Mouse (Mus musculus) right cerebral cortex, postnatal 25 days (tissue): ENCODE results near the gene Ccdc60.
"Not testable (repeated sequence)": the region's sequence is repeated elsewhere in the genome, so short reads cannot be mapped to it uniquely, and the experiment has no call there.

Source experiments
- DNase-seq: peaks from one replicate; pipeline ENCODE4 v3.0.0; 2022

Ccdc60 gene

DNA sequence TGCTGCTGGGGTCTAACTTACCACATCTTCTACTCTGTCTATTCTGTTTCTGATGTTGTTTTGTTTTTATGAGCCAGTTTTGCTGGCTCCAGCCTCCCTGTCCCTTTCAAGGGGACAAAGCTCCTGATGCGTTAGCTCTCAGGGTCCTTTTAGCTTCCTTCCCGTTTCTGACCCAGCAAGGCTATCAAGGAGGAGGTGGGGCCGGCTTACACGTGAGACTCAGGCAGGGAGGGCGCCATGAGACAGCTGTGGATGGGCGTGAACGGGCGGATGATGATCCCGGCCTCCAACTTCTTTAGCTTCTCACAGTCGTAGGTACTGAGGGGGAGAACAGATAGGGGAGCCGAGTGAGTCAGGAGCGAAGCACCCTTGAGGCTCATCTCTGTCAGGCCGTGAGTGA is 108.2 kb downstream of the Ccdc60 start:
- DNase-seq, result no peak

GRCm38 (mm10) chr5:116171721-116172120 is 117.1 kb downstream of the Ccdc60 start:
- DNase-seq, result no peak

DNA sequence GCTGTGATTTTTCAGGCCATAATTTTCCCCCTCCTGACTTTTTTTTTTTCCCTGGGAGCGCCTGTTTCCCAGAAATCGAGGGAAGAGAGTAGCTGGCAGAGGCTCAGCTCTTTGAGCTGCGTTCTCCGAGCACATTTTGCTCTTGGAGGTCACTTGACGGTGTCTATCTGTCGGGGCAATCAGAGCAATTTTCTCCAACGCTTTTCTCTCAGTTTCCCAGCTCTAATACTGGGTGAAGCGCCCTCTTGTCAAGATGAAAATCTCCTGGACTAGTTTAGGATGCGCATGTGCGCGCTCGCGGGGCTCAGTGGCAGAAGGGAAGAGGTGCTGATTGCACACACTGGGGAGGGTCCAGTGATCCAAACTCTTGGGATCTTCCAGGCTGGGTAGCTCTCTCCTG is 121.8 kb downstream of the Ccdc60 start:
- no peak for DNase-seq

- DNase-seq, result no peak
Observed at GRCm38 (mm10) chr5:116165203-116165888, 123.4 kb downstream of the Ccdc60 start.

GRCm38 (mm10) chr5:116154811-116155210 is 134.0 kb downstream of the Ccdc60 start:
- DNase-seq, result no peak

DNA sequence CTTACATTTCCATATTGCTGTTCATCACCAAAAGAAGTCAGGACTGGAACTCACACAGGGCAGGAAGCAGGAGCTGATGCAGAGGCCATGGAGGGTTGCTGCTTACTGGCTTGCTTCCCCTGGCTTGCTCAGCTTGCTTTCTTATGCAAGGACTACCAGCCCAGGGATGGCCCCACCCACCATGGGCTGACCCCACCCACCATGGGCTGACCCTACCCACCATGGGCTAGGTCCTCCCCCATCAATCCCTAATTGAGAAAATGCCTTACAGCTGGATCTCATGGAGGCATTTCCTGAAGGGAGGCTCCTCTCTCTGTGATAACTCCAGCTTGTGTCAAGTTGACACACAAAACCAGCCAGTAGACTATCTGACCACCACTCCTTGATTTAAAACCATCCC is 142.3 kb downstream of the Ccdc60 start:
- DNase-seq, result not testable (repeated sequence)

GRCm38 (mm10) chr5:116144711-116145110 is 144.1 kb downstream of the Ccdc60 start:
- DNase-seq, result no peak

DNA sequence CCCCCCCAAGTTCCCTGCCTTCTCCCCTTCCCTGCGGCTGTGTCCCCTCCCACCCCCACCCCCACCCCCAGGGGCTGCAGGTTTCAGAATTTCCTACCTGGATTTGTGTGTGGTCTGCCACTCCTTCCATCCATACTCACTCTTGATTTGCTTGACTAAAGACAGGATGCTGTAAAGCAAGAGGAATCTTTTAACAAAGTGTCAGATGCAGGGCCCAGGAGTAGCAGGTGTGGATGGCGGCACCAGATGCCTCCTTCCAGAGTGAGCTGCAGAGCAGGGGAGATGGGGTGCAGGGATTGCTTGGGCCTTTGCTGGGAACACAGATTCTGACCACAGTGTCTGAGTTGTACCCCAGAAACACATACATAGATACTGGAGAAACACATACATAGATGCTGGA is 148.1 kb downstream of the Ccdc60 start:
- no peak for DNase-seq

DNA sequence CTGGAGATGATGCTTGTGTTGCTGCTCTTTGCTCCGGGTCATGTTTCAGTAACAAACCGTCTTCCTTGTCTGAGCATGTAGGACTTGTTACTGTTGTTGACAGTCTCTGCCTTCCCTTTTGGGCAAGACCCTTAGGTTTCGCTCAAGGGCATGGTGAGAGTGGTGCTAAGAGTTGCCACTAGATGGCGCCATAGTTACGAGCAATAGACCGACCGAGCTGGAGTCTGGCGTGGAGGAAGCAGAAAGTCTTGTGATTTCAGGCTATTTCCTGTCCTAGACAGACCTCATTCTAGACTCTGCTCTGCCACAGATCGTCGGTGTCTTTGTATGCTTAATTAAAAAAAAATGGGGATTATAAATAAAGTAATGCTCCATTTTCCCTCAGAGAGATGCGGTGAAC is 165.4 kb downstream of the Ccdc60 start:
- peak; percentile 76 for DNase-seq

GRCm38 (mm10) chr5:116116567-116116966 is 172.2 kb downstream of the Ccdc60 start:
- no peak for DNase-seq

DNA sequence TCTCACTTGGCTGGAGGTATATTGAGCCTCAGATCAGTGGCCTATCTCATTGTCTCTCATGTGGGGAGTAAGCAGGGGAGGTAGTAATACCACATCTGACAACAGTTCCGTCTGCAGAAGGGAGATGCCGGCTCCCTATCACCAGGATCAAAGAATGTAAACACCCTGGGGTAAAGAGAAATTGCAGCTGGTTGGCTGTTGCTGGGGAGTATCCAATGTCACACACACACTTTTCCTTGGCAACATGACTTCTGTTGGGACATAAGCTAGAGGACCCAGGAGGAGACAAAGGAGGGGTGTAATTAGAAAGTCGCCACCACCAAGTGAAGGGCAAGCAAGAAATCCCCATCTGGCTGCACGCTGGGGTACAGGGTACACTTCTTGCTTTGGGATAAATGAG is 172.7 kb downstream of the Ccdc60 start:
- no peak for DNase-seq

DNA sequence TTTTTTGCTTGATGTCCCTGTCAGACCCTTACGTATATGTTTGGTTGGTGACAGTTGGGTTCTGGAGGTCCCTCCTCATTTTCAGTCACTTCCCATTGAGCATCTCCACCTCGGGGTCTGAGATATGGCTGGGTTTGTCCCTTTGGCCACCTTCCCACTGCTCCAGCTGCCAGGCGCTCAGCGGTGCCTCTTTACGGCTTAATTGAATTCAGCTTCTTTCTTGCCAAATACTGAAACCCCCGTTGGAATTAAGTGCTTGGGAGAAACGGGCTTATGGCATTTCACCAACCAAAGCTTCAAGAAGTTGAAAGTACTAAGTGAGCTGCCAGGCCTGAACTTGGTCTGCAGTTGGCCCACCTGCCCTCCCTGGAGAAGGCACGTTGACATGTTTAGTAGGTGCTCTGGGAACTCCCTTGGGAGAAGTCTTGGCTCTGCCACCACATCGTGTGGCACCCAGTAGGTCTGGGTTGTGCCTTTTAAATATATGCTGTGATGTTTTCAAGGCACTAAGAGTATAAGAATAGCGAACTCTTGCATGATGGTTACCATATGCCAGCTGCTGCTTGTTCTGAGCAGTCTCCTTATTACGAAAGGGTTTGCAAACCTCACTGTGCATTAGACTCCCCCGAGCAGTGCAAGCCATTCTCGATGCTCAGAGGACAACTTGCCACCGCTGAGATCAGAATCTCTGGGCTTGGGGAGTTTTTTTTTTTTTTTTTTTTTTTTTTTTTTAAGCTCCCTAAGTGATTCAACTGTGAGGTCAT is 173.5 kb downstream of the Ccdc60 start:
- DNase-seq, result no peak

DNA sequence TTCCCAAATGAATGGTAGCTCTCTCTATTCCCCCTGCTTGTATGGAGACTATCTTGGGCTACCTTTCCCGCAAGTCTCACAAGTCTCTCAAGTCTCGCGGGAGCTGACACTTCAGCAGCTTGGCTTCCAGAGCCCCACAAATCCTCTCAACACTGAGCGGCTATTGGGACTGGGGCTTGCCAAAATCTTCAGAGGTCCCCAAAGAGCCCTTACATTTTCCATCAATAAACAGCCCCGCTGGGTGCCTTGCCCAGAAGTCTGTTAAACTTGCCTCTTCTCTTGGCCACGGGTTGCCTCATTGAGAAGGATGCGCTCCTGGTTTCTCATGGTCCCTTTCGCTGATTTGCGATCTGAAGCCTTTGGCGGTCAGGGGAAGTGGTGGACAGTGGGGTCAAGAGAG is 180.1 kb downstream of the Ccdc60 start:
- DNase-seq, result no peak

GRCm38 (mm10) chr5:116084231-116084630 is 204.6 kb downstream of the Ccdc60 start:
- DNase-seq, result no peak

DNA sequence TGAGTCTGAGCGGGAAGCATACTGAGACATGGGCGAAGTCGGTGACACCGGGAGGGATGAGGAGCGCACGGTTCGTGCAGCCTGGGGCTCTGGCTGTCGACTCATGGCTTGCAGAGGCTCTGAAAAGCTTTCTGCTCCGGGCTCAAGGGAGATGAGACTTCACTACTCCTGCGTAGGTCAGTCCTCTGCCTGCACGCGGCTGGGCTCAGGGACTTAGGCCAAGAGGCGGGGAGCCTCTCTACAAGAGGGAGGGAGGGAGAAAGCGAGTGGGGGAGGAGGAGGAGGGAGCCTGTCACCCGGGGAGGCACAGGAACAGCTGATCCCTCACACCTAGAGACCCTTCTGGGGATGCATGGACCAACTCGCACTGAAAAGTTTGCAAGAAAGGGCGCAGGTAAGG is 205.7 kb downstream of the Ccdc60 start, which contains the start of gene Tmem233:
Gene Tmem233, minus strand, starts transcription at position 164 of the 400 bp plus-strand sequence.
- DNase-seq, result no peak

GRCm38 (mm10) chr5:116082241-116082900 is 206.4 kb downstream of the Ccdc60 start:
- DNase-seq, result no peak

DNA sequence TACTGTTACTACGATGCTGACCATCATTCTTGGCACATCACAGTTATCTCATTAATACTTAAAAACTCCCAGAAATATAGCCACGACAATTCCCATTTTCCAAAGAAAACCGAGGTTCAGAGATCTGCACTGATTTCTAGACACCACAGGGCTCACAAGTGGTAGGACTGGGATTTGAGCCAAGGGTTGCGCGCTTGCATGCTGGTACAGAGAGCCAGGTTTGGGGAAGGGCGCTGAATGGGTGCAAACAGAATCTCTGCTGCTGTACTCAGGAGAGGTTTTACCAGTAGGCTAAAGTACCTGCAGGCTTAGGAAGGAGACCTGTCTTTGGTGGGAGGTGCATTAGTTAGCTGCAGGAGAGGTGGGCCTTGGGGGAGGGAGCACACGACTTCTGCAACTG is 207.2 kb downstream of the Ccdc60 start:
- no peak for DNase-seq

DNA sequence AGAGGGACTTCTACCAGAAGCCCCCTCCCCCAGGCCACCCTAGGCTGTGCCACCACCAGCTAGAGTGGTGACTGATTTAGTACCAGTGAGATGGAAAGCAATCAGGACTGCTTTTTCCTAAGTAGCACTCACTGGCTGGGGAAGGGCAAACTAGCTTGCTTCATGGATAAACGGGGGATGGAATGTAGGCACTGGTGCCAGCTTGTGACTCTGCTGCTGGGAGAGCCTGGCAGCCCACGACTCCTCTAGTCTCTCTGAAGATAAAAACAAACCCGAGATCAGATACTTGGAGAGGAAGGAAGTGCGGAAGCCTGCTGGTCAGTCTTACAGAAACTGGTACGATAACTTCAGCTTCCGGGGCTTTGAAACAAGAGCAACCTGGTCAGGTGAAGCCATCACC is 208.0 kb downstream of the Ccdc60 start:
- DNase-seq, result no peak
